Mouse (Mus musculus) embryonic fibroblast, embryonic 13.5 days (primary cell): ENCODE data around the gene Bcorl1.

Experiments used
- CTCF ChIP-seq: IDR thresholded peaks from 2 replicates; pipeline ENCODE4 v1.5.1; 2011; ENCODE audit warnings: mild to moderate bottlenecking, control low read depth, low read length, moderate library complexity, borderline replicate concordance; ENCODE audit not compliant: insufficient read depth
- POLR2A ChIP-seq: IDR thresholded peaks from 2 replicates; pipeline ENCODE4 v1.6.1; 2011; ENCODE audit warnings: low read depth, mild to moderate bottlenecking, control low read depth, low read length, moderate library complexity

- TF ChIP-seq POLR2A, result no peak
- no peak for TF ChIP-seq CTCF
These were observed 23.0 kb upstream of the Bcorl1 start for GRCm38 (mm10) chrX:48318194-48318593.
